Mouse (Mus musculus) lung, embryonic 14.5 days (tissue): ENCODE results near the gene Olfm2. TPM values are rescaled to one million over a fixed set of nuclear protein-coding genes. Genes with fewer than 3 reads are reported as not detected.

Experiments
- ATAC-seq: fragments of 200-750 bp; cut with Nextera tagmentation; 2 replicates; pipeline ENCODE4 v1.8.0; 2017; ENCODE audit warnings: mild to moderate bottlenecking, moderate TSS enrichment, moderate library complexity; ENCODE audit not compliant: insufficient read depth
- DNase-seq: peaks from one replicate; pipeline ENCODE4 v3.0.0-alpha.2; 2015
- H3K27ac ChIP-seq: fragments of 300-500 bp; sonication (generic); 2 replicates; pipeline ENCODE4 v1.5.1; 2014; ENCODE audit warnings: low read depth, mild to moderate bottlenecking, moderate library complexity
- H3K27me3 ChIP-seq: fragments of 300-500 bp; sonication (generic); 2 replicates; pipeline ENCODE4 v1.6.1; 2014; ENCODE audit warnings: low read length, control low read depth; ENCODE audit not compliant: insufficient read depth
- H3K36me3 ChIP-seq: fragments of 300-500 bp; sonication (generic); 2 replicates; pipeline ENCODE4 v1.6.1; 2014; ENCODE audit warnings: control low read depth; ENCODE audit not compliant: insufficient read depth
- H3K4me1 ChIP-seq: fragments of 300-500 bp; sonication (generic); 2 replicates; pipeline ENCODE4 v1.6.1; 2014; ENCODE audit warnings: antibody characterized with exemption, control low read depth; ENCODE audit not compliant: insufficient read depth
- H3K4me2 ChIP-seq: fragments of 300-500 bp; sonication (generic); 2 replicates; pipeline ENCODE4 v1.6.1; 2014; ENCODE audit warnings: mild to moderate bottlenecking
- H3K4me3 ChIP-seq: fragments of 300-500 bp; sonication (generic); 2 replicates; pipeline ENCODE4 v1.5.1; 2014; ENCODE audit warnings: low read depth, low read length
- H3K9ac ChIP-seq: fragments of 300-500 bp; sonication (generic); 2 replicates; pipeline ENCODE4 v1.6.1; 2014
- H3K9me3 ChIP-seq: fragments of 300-500 bp; sonication (generic); 2 replicates; pipeline ENCODE4 v1.6.1; 2016; ENCODE audit warnings: low read depth, low read length, control low read depth
- CTCF ChIP-seq: IDR thresholded peaks from 2 replicates; pipeline ENCODE4 v1.5.1; 2016; ENCODE audit warnings: antibody characterized with exemption, low read depth
- WGBS: fragments of 180-500 bp; shearing (Covaris S2); extraction: QIAGEN DNeasy Blood & Tissue Kit; methylation state at CpG from one replicate; pipeline ENCODE4 v1.1.7; 2014; 5-methylcytosine and 5-hydroxymethylcytosine counted together
- polyA plus RNA-seq: library from polyadenylated mRNA; unstranded; fragments of >200 nt; fragmentation: Nextera tagmentation; extraction: Ambion mirVana; gene quantifications from 2 replicates; pipeline ENCODE4 v1.2.1, GENCODE M21; 2014

Gene Olfm2
- polyA plus RNA-seq, 1 experiment from 2014 or later, result 1.7 TPM

- WGBS, result 86% methylated on average over 2 of the region's 2 CpGs
- no peaks in the 10 kb centered on the region for H3K4me1 ChIP-seq
- H3K9ac ChIP-seq, result no peak overlapping the region
- no peaks in the 10 kb centered on the region for H3K9me3 ChIP-seq
- no peak for ATAC-seq
- no peak for TF ChIP-seq CTCF
- no peaks in the 10 kb centered on the region for H3K36me3 ChIP-seq
- H3K4me2 ChIP-seq, result no peak overlapping the region
- no peaks in the 10 kb centered on the region for H3K27me3 ChIP-seq
- no peak overlapping the region for H3K4me3 ChIP-seq
- no peak overlapping the region for H3K27ac ChIP-seq
- DNase-seq, result no peak
Measured at GRCm38 (mm10) chr9:20631332-20631731, 114.8 kb downstream of the Olfm2 start.

Other genes starting within 250 kb of the Olfm2 start
- gene Zfp266, start 224.9 kb downstream of the Olfm2 start, polyA plus RNA-seq, result 99.6 and 107 TPM in 2 replicates
- 20.5 and 22.1 TPM in 2 replicates for gene Zfp846, start 165.1 kb downstream of the Olfm2 start, polyA plus RNA-seq
- 370 and 372 TPM in 2 replicates for gene Ubl5, start 103.5 kb downstream of the Olfm2 start, polyA plus RNA-seq
- gene Fbxl12, start 101.6 kb downstream of the Olfm2 start, polyA plus RNA-seq, result 13.1 and 15.0 TPM in 2 replicates
- gene Pin1, start 94.3 kb downstream of the Olfm2 start, polyA plus RNA-seq, result 53.6 and 58.6 TPM in 2 replicates
- gene Col5a3, start 68.7 kb upstream of the Olfm2 start, polyA plus RNA-seq, result 0.22 and 0.26 TPM in 2 replicates
- not detected in 2 replicates for gene Rdh8, start 72.2 kb upstream of the Olfm2 start, polyA plus RNA-seq
- gene A230050P20Rik, start 122.3 kb upstream of the Olfm2 start, polyA plus RNA-seq, result 8.0 and 9.4 TPM in 2 replicates
- gene Angptl6, start 133.4 kb upstream of the Olfm2 start, polyA plus RNA-seq, result 1.9 and 2.9 TPM in 2 replicates
- 77.3 and 83.6 TPM in 2 replicates for gene Ppan, start 141.8 kb upstream of the Olfm2 start, polyA plus RNA-seq
- gene Eif3g, start 152.3 kb upstream of the Olfm2 start, polyA plus RNA-seq, result 295 and 296 TPM in 2 replicates
- 77.0 and 82.1 TPM in 2 replicates for gene Dnmt1, start 213.5 kb upstream of the Olfm2 start, polyA plus RNA-seq
- gene S1pr2, start 230.4 kb upstream of the Olfm2 start, polyA plus RNA-seq, result 58.0 and 62.3 TPM in 2 replicates